Mouse (Mus musculus) neural tube, embryonic 15.5 days (tissue): Measurements from ENCODE around the gene Atxn7l2. TPM values are rescaled to one million over a fixed set of nuclear protein-coding genes. Genes with fewer than 3 reads are reported as not detected.
A peak's percentile ranks its signal among the peaks of the same experiment; 100 is the strongest.

Experiments used
- ATAC-seq: fragments of 200-750 bp; cut with Nextera tagmentation; 2 replicates; pipeline ENCODE4 v1.8.0; 2017; ENCODE audit warnings: mild to moderate bottlenecking, moderate TSS enrichment, moderate library complexity; ENCODE audit not compliant: low FRiP score
- H3K27ac ChIP-seq: fragments of 300-500 bp; sonication (generic); replicated peaks from 2 replicates; pipeline ENCODE4 v1.5.1; 2015; ENCODE audit warnings: mild to moderate bottlenecking, inconsistent platforms
- H3K27me3 ChIP-seq: fragments of 300-500 bp; sonication (generic); replicated peaks from 2 replicates; pipeline ENCODE4 v1.6.1; 2015; ENCODE audit warnings: inconsistent platforms
- H3K36me3 ChIP-seq: fragments of 300-500 bp; sonication (generic); 2 replicates; pipeline ENCODE4 v1.6.1; 2015; ENCODE audit warnings: inconsistent platforms
- H3K4me1 ChIP-seq: fragments of 300-500 bp; sonication (generic); 2 replicates; pipeline ENCODE4 v1.6.1; 2015; ENCODE audit warnings: inconsistent platforms
- H3K4me2 ChIP-seq: fragments of 300-500 bp; sonication (generic); 2 replicates; pipeline ENCODE4 v1.6.1; 2015; ENCODE audit warnings: inconsistent platforms, mild to moderate bottlenecking, moderate library complexity
- H3K4me3 ChIP-seq: fragments of 300-500 bp; sonication (generic); replicated peaks from 2 replicates; pipeline ENCODE4 v1.5.1; 2015; ENCODE audit warnings: mild to moderate bottlenecking, inconsistent platforms
- H3K9ac ChIP-seq: fragments of 300-500 bp; sonication (generic); replicated peaks from 2 replicates; pipeline ENCODE4 v1.6.1; 2015; ENCODE audit warnings: mild to moderate bottlenecking, inconsistent platforms
- H3K9me3 ChIP-seq: fragments of 300-500 bp; sonication (generic); replicated peaks from 2 replicates; pipeline ENCODE4 v1.6.1; 2016; ENCODE audit warnings: inconsistent platforms
- WGBS: fragments of 180-500 bp; shearing (Covaris S2); methylation state at CpG from one replicate; pipeline ENCODE4 v1.1.7; 2015; ENCODE audit warnings: mixed read lengths; 5-methylcytosine and 5-hydroxymethylcytosine counted together
- polyA plus RNA-seq: library from polyadenylated mRNA; unstranded; fragments of >200 nt; fragmentation: Nextera tagmentation; extraction: Ambion mirVana; gene quantifications from 2 replicates; pipeline ENCODE4 v1.2.1, GENCODE M21; 2015

Gene Atxn7l2
- polyA plus RNA-seq, 1 experiment from 2014 or later: 18.4 TPM

GRCm38 (mm10) chr3:108225711-108226557 is 15.2 kb upstream of the Atxn7l2 start:
- H3K4me2 ChIP-seq: peak overlapping the region; percentile 72
- H3K4me1 ChIP-seq: peaks cover 13% of the 10 kb centered on the region
- peak overlapping the region; percentile 37 for H3K9ac ChIP-seq
- peak overlapping the region; percentile 42 for H3K4me3 ChIP-seq
- ATAC-seq: no peak; the same call in 1 of the 2 replicates
- H3K9me3 ChIP-seq: no peaks in the 10 kb centered on the region
- no peak overlapping the region for H3K27ac ChIP-seq
- peaks cover 56% of the 10 kb centered on the region for H3K27me3 ChIP-seq
- H3K36me3 ChIP-seq: no peaks in the 10 kb centered on the region
- WGBS: 2% methylated on average over 66 of the region's 67 CpGs

DNA sequence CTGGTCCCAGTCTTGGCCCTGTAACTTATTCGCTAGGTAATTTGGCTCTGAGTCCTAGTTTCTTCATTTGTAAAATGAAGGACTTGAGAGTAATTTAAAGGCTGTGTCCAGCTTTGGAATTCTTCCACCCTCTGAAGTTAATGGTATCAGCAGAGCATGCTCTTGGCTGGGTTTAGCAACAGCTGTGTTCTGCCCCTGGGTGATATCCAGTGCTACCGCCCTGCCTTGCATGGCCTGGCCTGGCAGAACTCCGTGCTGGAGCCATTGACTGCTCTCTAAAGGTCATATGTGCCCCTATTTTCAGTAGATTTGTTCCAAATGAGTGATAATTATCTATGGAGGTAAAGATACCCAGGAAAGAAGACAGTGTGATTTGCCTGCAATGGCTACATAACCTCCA is 9.9 kb upstream of the Atxn7l2 start:
- WGBS: 83% methylated on average over 3 of the region's 3 CpGs
- Histone ChIP-seq H3K27ac (no peak overlapping the region), H3K9ac (no peak overlapping the region), H3K4me3 (no peak overlapping the region), H3K4me1 (peaks cover under 1% of the 10 kb centered on the region; the same call in 1 of the 2 replicates), H3K27me3 (peaks cover 32% of the 10 kb centered on the region), H3K9me3 (no peaks in the 10 kb centered on the region), H3K36me3 (no peaks in the 10 kb centered on the region), H3K4me2 (no peak overlapping the region)
- ATAC-seq: no peak

DNA sequence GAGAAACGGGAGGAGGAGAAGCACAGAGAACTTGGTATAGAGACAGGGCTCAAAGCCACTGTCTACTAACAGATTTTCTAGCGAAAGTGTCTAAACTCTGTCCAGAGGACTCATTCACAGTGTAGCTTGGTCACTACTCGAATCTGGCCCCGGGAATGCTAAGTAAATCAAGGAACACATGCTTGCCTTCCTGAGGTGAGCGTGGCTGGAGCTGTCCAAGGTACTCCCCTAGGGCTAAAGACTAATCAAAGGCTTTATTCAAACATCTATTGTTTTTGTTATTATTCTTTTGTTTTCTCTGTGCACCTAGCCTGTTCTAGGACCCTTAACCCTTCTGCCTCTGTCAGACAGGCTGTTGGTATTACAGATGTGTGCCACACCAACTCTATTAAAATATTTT is 4.0 kb upstream of the Atxn7l2 start:
- Histone ChIP-seq H3K4me2 (no peak overlapping the region), H3K4me1 (peaks cover 12% of the 10 kb centered on the region), H3K27me3 (no peaks in the 10 kb centered on the region), H3K9ac (no peak overlapping the region), H3K4me3 (no peak overlapping the region), H3K9me3 (no peaks in the 10 kb centered on the region), H3K27ac (no peak overlapping the region), H3K36me3 (no peaks in the 10 kb centered on the region)
- ATAC-seq: no peak
- 27% methylated on average over 5 of the region's 5 CpGs for WGBS

DNA sequence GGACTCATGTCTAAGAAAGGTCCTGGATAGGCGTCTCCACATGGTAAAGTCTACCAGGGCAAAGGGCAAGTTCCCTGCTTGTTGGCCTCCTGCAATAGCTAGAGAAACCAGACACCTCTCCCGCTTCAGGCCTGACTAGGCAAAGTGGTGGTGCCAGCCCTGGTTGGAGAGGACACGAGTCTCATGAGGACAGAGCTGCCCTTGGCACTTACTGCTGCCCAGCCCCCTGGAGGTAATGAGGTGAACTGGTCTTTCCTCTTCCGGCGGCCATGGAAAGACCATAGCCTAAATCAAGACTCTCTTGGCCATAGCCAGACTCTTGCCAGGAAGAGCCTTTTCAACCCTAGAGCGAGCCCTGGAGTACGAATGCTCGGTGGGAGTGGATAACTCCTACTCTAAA is 1.7 kb upstream of the Atxn7l2 start:
- Histone ChIP-seq H3K4me3 (no peak overlapping the region), H3K4me2 (no peak overlapping the region), H3K27ac (peak overlapping the region; percentile 98; the same call in 1 of the 2 replicates), H3K9ac (no peak overlapping the region), H3K4me1 (peaks cover 32% of the 10 kb centered on the region), H3K27me3 (no peaks in the 10 kb centered on the region), H3K9me3 (no peaks in the 10 kb centered on the region), H3K36me3 (peaks cover 4% of the 10 kb centered on the region)
- no peak for ATAC-seq
- 88% methylated on average over 8 of the region's 8 CpGs for WGBS

GRCm38 (mm10) chr3:108211845-108212244 is 1.1 kb upstream of the Atxn7l2 start:
- peak overlapping the region; percentile 98; the same call in 1 of the 2 replicates for H3K27ac ChIP-seq
- no peak for ATAC-seq
- no peaks in the 10 kb centered on the region for H3K27me3 ChIP-seq
- H3K9me3 ChIP-seq: no peaks in the 10 kb centered on the region
- peaks cover 9% of the 10 kb centered on the region for H3K36me3 ChIP-seq
- H3K9ac ChIP-seq: no peak overlapping the region
- H3K4me1 ChIP-seq: peaks cover 36% of the 10 kb centered on the region
- peak overlapping the region; percentile 62 for H3K4me3 ChIP-seq
- peak overlapping the region; percentile 73 for H3K4me2 ChIP-seq
- 55% methylated on average over 6 of the region's 6 CpGs for WGBS

DNA sequence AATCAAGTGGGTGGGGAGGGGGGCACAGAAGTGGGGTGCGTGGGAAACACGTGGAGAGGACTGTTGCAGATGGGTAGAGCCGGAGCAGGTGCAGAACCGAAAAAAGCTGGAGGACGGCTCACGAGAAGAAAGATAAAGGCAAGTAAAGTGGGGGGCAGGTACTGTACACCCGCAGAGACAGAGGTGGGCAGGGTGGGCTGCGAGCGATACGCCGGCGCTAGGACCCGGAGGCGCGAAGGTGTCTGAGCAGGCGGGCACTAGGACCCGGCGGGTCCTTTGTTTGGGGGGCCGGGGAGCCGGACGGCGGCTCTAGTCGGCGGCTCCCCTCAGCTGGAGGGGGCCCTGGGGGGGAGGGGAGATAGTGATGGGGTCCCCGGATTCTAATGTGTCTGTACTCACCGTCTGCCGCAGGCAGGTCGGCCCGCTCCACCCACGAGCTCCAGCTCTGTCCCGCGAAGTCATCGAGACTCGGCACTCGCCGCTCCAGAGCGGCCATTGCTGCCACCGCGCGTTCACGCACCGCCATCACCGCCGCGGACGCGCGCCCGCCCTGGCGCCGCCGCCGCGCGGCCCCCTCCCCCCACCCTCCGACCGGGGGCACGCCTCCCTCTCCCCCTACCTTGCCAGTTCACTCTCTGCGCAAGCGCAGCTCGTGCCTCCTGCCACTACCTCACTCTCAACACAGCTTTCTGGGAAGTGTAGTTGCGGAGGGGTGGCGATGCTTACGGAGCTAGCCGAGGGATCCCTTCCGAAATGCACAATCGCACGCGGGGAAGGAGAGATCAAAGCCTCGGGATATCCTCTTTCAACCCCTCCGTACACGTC is 576 bp downstream of the Atxn7l2 start:
- Histone ChIP-seq H3K9ac (peak overlapping the region; percentile 76), H3K4me2 (peak overlapping the region; percentile 90), H3K9me3 (no peaks in the 10 kb centered on the region), H3K36me3 (peaks cover 25% of the 10 kb centered on the region), H3K27me3 (no peaks in the 10 kb centered on the region), H3K4me3 (peak overlapping the region; percentile 62), H3K27ac (peak overlapping the region; percentile 98), H3K4me1 (peaks cover 36% of the 10 kb centered on the region)
- under 1% methylated on average over 71 of the region's 72 CpGs for WGBS
- ATAC-seq: peak; percentile 95

DNA sequence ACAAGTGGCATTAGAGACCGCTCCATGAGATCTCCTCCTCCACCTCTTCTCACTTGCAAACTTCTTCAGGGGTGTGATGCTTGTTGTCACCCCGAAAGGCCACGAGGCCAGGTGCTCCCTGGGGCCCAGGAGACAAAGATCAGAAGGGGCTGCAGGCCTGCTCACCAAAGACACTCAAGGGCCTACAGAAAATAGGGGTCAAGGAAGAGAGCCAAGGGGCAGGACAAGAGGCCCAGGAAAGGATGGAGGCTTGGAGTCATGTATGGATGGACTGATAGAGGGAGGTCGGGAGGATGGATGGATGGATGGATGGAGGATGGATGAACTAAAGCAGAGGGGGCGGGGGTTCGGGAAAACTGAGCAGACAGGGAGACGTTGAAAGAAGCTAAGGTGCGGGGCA is 1.2 kb downstream of the Atxn7l2 start:
- peaks cover 36% of the 10 kb centered on the region for H3K4me1 ChIP-seq
- peak; percentile 10 for ATAC-seq
- H3K9ac ChIP-seq: peak overlapping the region; percentile 76
- WGBS: 3% methylated on average over 8 of the region's 8 CpGs
- no peaks in the 10 kb centered on the region for H3K27me3 ChIP-seq
- peak overlapping the region; percentile 62 for H3K4me3 ChIP-seq
- peak overlapping the region; percentile 98 for H3K27ac ChIP-seq
- no peaks in the 10 kb centered on the region for H3K9me3 ChIP-seq
- H3K4me2 ChIP-seq: peak overlapping the region; percentile 90
- H3K36me3 ChIP-seq: peaks cover 31% of the 10 kb centered on the region

- peak overlapping the region; percentile 98 for H3K27ac ChIP-seq
- WGBS: 63% methylated on average over 3 of the region's 3 CpGs
- peak overlapping the region; percentile 76 for H3K9ac ChIP-seq
- no peaks in the 10 kb centered on the region for H3K27me3 ChIP-seq
- H3K4me1 ChIP-seq: peaks cover 39% of the 10 kb centered on the region
- peak overlapping the region; percentile 62 for H3K4me3 ChIP-seq
- no peaks in the 10 kb centered on the region for H3K9me3 ChIP-seq
- no peak for ATAC-seq
- peak overlapping the region; percentile 90 for H3K4me2 ChIP-seq
- H3K36me3 ChIP-seq: peaks cover 33% of the 10 kb centered on the region
Measured at GRCm38 (mm10) chr3:108209001-108209400, 1.7 kb downstream of the Atxn7l2 start.

DNA sequence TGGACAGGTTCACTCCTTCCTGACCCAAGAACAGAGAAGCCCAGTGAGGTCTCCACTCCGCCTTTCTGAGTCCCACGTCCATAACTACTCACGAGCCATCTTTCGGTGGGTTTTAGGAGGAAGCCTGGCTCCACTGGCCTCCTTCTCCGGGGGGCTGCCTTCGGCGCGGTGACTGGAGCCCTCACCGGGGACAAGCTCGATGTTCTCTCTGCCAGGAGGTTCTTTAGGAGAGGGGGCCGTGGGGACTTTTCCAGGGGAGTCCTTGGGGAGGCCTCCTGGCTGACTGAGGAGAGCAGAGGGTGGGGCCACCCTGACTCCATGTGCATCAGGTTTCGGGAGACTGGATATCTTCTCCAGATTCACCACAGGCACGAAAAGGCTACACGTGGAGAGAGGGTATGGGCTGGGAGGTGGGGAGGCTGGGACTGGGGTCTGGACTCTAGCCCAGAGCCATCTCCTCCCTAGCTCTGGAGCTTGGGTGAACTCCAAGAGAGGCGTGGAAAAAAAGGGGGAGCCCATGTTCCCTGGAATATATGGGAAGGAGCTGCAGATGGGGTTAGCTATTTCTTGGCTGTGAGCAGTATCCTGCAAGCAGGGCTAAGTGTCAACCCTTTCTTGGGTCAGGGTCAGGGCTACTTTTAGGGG is 3.9 kb downstream of the Atxn7l2 start:
- H3K27me3 ChIP-seq: no peaks in the 10 kb centered on the region
- H3K36me3 ChIP-seq: peaks cover 51% of the 10 kb centered on the region
- no peak overlapping the region for H3K4me2 ChIP-seq
- 86% methylated on average over 15 of the region's 15 CpGs for WGBS
- no peak overlapping the region for H3K9ac ChIP-seq
- no peaks in the 10 kb centered on the region for H3K9me3 ChIP-seq
- H3K4me3 ChIP-seq: no peak overlapping the region
- peaks cover 36% of the 10 kb centered on the region for H3K4me1 ChIP-seq
- peak overlapping the region; percentile 7; the same call in 1 of the 2 replicates for H3K27ac ChIP-seq
- ATAC-seq: no peak

DNA sequence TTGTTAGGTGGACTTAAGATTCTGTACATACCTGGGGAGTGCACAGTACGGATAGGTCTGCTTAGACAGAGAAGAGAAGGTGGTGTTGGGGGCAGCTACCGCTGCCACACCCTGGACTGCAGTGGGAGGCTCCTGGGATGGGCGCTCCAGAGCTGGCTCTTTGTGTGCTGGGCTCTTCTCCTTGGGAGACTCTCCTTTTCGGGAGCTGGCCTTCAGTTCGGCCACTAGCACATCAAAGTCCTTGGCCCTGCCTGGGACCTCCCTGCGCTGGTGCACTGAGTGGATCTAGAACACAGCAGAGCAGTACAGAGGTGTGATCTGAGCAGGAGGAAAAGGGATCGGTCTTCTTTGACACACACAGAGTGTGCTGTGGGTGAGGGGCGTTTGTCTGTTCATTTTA is 5.1 kb downstream of the Atxn7l2 start:
- no peak overlapping the region for H3K4me2 ChIP-seq
- WGBS: 88% methylated on average over 8 of the region's 8 CpGs
- no peaks in the 10 kb centered on the region for H3K27me3 ChIP-seq
- no peak overlapping the region for H3K27ac ChIP-seq
- no peak overlapping the region for H3K4me3 ChIP-seq
- H3K4me1 ChIP-seq: peaks cover 40% of the 10 kb centered on the region
- peaks cover 53% of the 10 kb centered on the region for H3K36me3 ChIP-seq
- ATAC-seq: no peak
- no peaks in the 10 kb centered on the region for H3K9me3 ChIP-seq
- H3K9ac ChIP-seq: no peak overlapping the region

DNA sequence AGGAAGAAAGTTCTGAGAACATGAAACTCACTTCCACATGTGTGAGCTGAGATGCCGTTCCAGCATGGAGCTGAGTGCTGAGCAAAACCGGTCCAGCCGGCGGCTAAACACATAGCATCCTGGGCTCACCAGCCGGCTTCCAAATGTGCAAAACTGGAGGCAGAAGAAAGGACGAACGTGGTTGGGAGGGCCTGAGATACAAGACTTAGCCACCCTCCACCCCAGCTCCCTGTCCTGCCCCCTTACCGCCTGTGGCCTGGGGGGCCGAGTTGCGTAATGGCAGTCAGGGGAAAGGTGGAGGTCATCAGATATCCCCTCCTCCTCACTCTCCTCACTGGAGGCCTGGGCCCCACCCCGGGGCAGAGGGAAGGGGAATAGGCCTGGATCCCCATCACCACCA is 6.3 kb downstream of the Atxn7l2 start:
- no peak overlapping the region for H3K4me3 ChIP-seq
- 91% methylated on average over 11 of the region's 11 CpGs for WGBS
- H3K4me1 ChIP-seq: peaks cover 50% of the 10 kb centered on the region
- H3K27ac ChIP-seq: no peak overlapping the region
- peaks cover 53% of the 10 kb centered on the region for H3K36me3 ChIP-seq
- H3K4me2 ChIP-seq: no peak overlapping the region
- no peaks in the 10 kb centered on the region for H3K9me3 ChIP-seq
- H3K9ac ChIP-seq: no peak overlapping the region
- no peak for ATAC-seq
- no peaks in the 10 kb centered on the region for H3K27me3 ChIP-seq
